Mouse (Mus musculus) gastrocnemius, postnatal 10 days (tissue): ENCODE data around the gene Zfp512. TPM values are rescaled to one million over a fixed set of nuclear protein-coding genes. Genes with fewer than 3 reads are reported as not detected.

Experiments
- total RNA-seq, 2 experiments: library from RNA; stranded (reverse); gene quantifications; 2 replicates each; pipeline ENCODE4 v1.2.3; 2021

Gene Zfp512
- total RNA-seq, 2 experiments from 2014 or later = 12.4 to 17.4 TPM

Other genes starting within 250 kb of the Zfp512 start
- gene Ppm1g, start 231.7 kb upstream of the Zfp512 start, total RNA-seq = 10 to 100 TPM; 41.7 to 43.9 TPM
- gene Nrbp1, start 211.6 kb upstream of the Zfp512 start, total RNA-seq = 10 to 100 TPM; 74.7 to 76.3 TPM
- not detected for gene Gm9970, start 211.2 kb upstream of the Zfp512 start, total RNA-seq
- 1 to 10 TPM; 1.5 to 3.0 TPM for gene Krtcap3, start 200.7 kb upstream of the Zfp512 start, total RNA-seq
- gene Ift172, start 161.3 kb upstream of the Zfp512 start, total RNA-seq = 10 to 100 TPM; 20.2 to 27.7 TPM
- gene Fndc4, start 156.4 kb upstream of the Zfp512 start, total RNA-seq = 1 to 10 TPM; 8.8 to 10.0 TPM
- gene Gckr, start 155.0 kb upstream of the Zfp512 start, total RNA-seq = under 1 TPM; 0.14 to 0.27 TPM
- gene 4930548H24Rik, start 33.3 kb downstream of the Zfp512 start, total RNA-seq = under 1 TPM; 0.28 to 0.29 TPM
- gene Gpn1, start 42.3 kb downstream of the Zfp512 start, total RNA-seq = 10 to 100 TPM; 19.9 to 22.0 TPM
- 10 to 100 TPM; 21.7 to 22.3 TPM for gene Slc4a1ap, start 74.6 kb downstream of the Zfp512 start, total RNA-seq
- 10 to 100 TPM; 10.7 to 11.9 TPM for gene Supt7l, start 75.4 kb downstream of the Zfp512 start, total RNA-seq
- 100 to 1,000 TPM; 259 to 272 TPM for gene Mrpl33, start 144.5 kb downstream of the Zfp512 start, total RNA-seq
- gene Rbks, start 245.2 kb downstream of the Zfp512 start, total RNA-seq = 1 to 10 TPM; 2.6 to 3.7 TPM
- 10 to 100 TPM; 45.3 to 45.8 TPM for gene Babam2, start 245.3 kb downstream of the Zfp512 start, total RNA-seq